Mouse (Mus musculus) CH12.LX (cell line): ENCODE results near the gene Yif1a. TPM values are rescaled to one million over a fixed set of nuclear protein-coding genes. Genes with fewer than 3 reads are reported as not detected.

Source experiments
- DNase-seq: peaks from one replicate; pipeline ENCODE4 v3.0.0-alpha.2; 2013; ENCODE audit errors: extremely low read depth
- H3K27ac ChIP-seq: 2 replicates; pipeline ENCODE4 v1.5.1; 2012; ENCODE audit warnings: low read depth, mild to moderate bottlenecking, control low read depth, moderate library complexity; ENCODE audit not compliant: insufficient read depth
- H3K27me3 ChIP-seq: replicated peaks from 2 replicates; pipeline ENCODE3; 2012; ENCODE audit warnings: inconsistent platforms
- H3K36me3 ChIP-seq, 2 experiments: replicated peaks in 1 of 2; 2 replicates each; pipeline versions ENCODE3 to v1.6.1; 2012; ENCODE audit warnings: inconsistent platforms in 1 of 2, low read length in 1 of 2, mild to moderate bottlenecking in 1 of 2, mixed read lengths in 1 of 2, moderate library complexity in 1 of 2; ENCODE audit not compliant: control insufficient read depth in 1 of 2, insufficient read depth in 1 of 2
- H3K4me1 ChIP-seq, 2 experiments: 2 replicates each; pipeline ENCODE4 v1.6.1; 2012; ENCODE audit warnings: inconsistent platforms in 1 of 2, moderate library complexity in 1 of 2; ENCODE audit not compliant: insufficient read depth in 2 of 2, control insufficient read depth in 1 of 2
- H3K4me2 ChIP-seq: 2 replicates; pipeline ENCODE4 v1.6.1; 2012; ENCODE audit warnings: low read depth, mild to moderate bottlenecking, control low read depth; ENCODE audit not compliant: poor library complexity, insufficient read depth, severe bottlenecking
- H3K4me3 ChIP-seq, 3 experiments: fragments of 150-350 bp in 1 of 3; sonication (generic) in 1 of 3; replicated peaks in 1 of 3; 2 replicates each; pipeline versions ENCODE3 to v1.5.1; 2011 to 2012; ENCODE audit warnings: low read depth in 2 of 3, low read length in 2 of 3, mild to moderate bottlenecking in 2 of 3, moderate library complexity in 2 of 3, control low read depth in 1 of 3, improper control_type of control experiment in 1 of 3, inconsistent platforms in 1 of 3, mixed read lengths in 1 of 3; ENCODE audit not compliant: poor library complexity in 1 of 3
- H3K79me2 ChIP-seq: replicated peaks from 2 replicates; pipeline ENCODE4 v1.6.1; 2012; ENCODE audit warnings: mild to moderate bottlenecking, moderate library complexity; ENCODE audit not compliant: control insufficient read depth, poor library complexity, insufficient read depth, severe bottlenecking; ENCODE audit errors: extremely low read depth
- H3K9ac ChIP-seq: 2 replicates; pipeline ENCODE4 v1.6.1; 2012; ENCODE audit warnings: low read depth, mild to moderate bottlenecking, control low read depth, moderate library complexity; ENCODE audit not compliant: insufficient read depth
- H3K9me3 ChIP-seq: replicated peaks from 2 replicates; pipeline ENCODE3; 2012; ENCODE audit warnings: low read length, inconsistent platforms, mixed read lengths
- BHLHE40 ChIP-seq: IDR thresholded peaks from 2 replicates; pipeline ENCODE4 v1.6.1; 2011; ENCODE audit warnings: mild to moderate bottlenecking, low read depth, low read length, improper control_type of control experiment
- CHD2 ChIP-seq: IDR thresholded peaks from 2 replicates; pipeline ENCODE4 v1.6.1; 2011; ENCODE audit warnings: low read length, improper control_type of control experiment
- ETS1 ChIP-seq: conservative IDR thresholded peaks from 2 replicates; pipeline ENCODE4 v1.6.1; 2012; ENCODE audit warnings: low read depth, mild to moderate bottlenecking, inconsistent platforms, low read length, improper control_type of control experiment, moderate library complexity
- JUN ChIP-seq: IDR thresholded peaks from 2 replicates; pipeline ENCODE4 v1.6.1; 2011; ENCODE audit warnings: low read depth, mild to moderate bottlenecking, low read length, improper control_type of control experiment, moderate library complexity; ENCODE audit not compliant: insufficient read depth
- JUND ChIP-seq: conservative IDR thresholded peaks from 2 replicates; pipeline ENCODE4 v1.6.1; 2011; ENCODE audit warnings: low read depth, low read length, improper control_type of control experiment
- KAT2A ChIP-seq: IDR thresholded peaks from 2 replicates; pipeline ENCODE4 v1.6.1; 2012; ENCODE audit warnings: low read length, improper control_type of control experiment, inconsistent platforms; ENCODE audit not compliant: insufficient replicate concordance
- MAFK ChIP-seq: IDR thresholded peaks from 2 replicates; pipeline ENCODE4 v1.6.1; 2011; ENCODE audit warnings: low read length, improper control_type of control experiment; ENCODE audit not compliant: insufficient replicate concordance
- MAX ChIP-seq: IDR thresholded peaks from 2 replicates; pipeline ENCODE4 v1.6.1; 2011; ENCODE audit warnings: low read length, improper control_type of control experiment
- MAZ ChIP-seq: IDR thresholded peaks from 2 replicates; pipeline ENCODE4 v1.6.1; 2012; ENCODE audit warnings: low read depth, mild to moderate bottlenecking, inconsistent platforms, low read length, improper control_type of control experiment, moderate library complexity
- MXI1 ChIP-seq: IDR thresholded peaks from 2 replicates; pipeline ENCODE4 v1.6.1; 2011; ENCODE audit warnings: mild to moderate bottlenecking, low read depth, low read length, improper control_type of control experiment
- MYC ChIP-seq: IDR thresholded peaks from 2 replicates; pipeline ENCODE4 v1.6.1; 2011; ENCODE audit warnings: low read depth, mild to moderate bottlenecking, improper control_type of control experiment, low read length
- POLR2AphosphoS2 ChIP-seq: IDR thresholded peaks from 2 replicates; pipeline ENCODE4 v1.6.1; 2011; ENCODE audit warnings: low read depth, low read length, improper control_type of control experiment
- SIN3A ChIP-seq: IDR thresholded peaks from 2 replicates; pipeline ENCODE4 v1.6.1; 2012; ENCODE audit warnings: low read length, improper control_type of control experiment, inconsistent platforms
- SMC3 ChIP-seq: IDR thresholded peaks from 2 replicates; pipeline ENCODE4 v1.6.1; 2011; ENCODE audit warnings: low read depth, low read length, improper control_type of control experiment
- TCF12 ChIP-seq: IDR thresholded peaks from 2 replicates; pipeline ENCODE4 v1.6.1; 2014; ENCODE audit warnings: low read depth, mild to moderate bottlenecking, inconsistent platforms, low read length, improper control_type of control experiment
- UBTF ChIP-seq: IDR thresholded peaks from 2 replicates; pipeline ENCODE4 v1.6.1; 2012; ENCODE audit warnings: low read depth, mild to moderate bottlenecking, inconsistent platforms, low read length, improper control_type of control experiment, moderate library complexity
- USF2 ChIP-seq: conservative IDR thresholded peaks from 2 replicates; pipeline ENCODE4 v1.6.1; 2011; ENCODE audit warnings: low read depth, low read length, improper control_type of control experiment
- ZKSCAN1 ChIP-seq: IDR thresholded peaks from 2 replicates; pipeline ENCODE4 v1.6.1; 2012; ENCODE audit warnings: low read depth, inconsistent platforms, low read length, improper control_type of control experiment, borderline replicate concordance
- ZNF384 ChIP-seq: IDR thresholded peaks from 2 replicates; pipeline ENCODE4 v1.6.1; 2012; ENCODE audit warnings: low read depth, low read length, improper control_type of control experiment, inconsistent platforms
- dilution Hi-C: fragments of 300-500 bp; cut with MboI; formaldehyde crosslinking; loops from 2 replicates; pipeline ENCODE4 v1.14.3; 2020; ENCODE audit warnings: low sequenced_read_pairs; ENCODE audit not compliant: extremely low pct_unique_long_range_greater_than_20kb, extremely low pct_ligation_motif_present
- in situ Hi-C: fragments of 300-500 bp; cut with MboI; formaldehyde crosslinking; loops from 3 replicates; pipeline ENCODE4 v1.14.3; 2019; ENCODE audit warnings: low sequenced_read_pairs, low pct_ligation_motif_present, low pct_unique_long_range_greater_than_20kb, mixed read lengths
- polyA plus RNA-seq: library from polyadenylated mRNA; unstranded; fragments of >175 nt; gene quantifications from 2 replicates; pipeline ENCODE4 v1.2.1, GENCODE M21; 2012; ENCODE audit warnings: low read depth; ENCODE audit not compliant: insufficient read length
- total RNA-seq, 2 experiments: library from RNA; depleted of rRNA; stranded (reverse); fragments of 300-350 nt in 1 of 2; fragments of >200 nt in 1 of 2; gene quantifications; 2 replicates each; pipeline ENCODE4 v1.2.3; 2012 to 2014

Gene Yif1a
- total and polyA plus RNA-seq, 3 experiments, result 33.1 to 72.4 (median 65.0) TPM

DNA sequence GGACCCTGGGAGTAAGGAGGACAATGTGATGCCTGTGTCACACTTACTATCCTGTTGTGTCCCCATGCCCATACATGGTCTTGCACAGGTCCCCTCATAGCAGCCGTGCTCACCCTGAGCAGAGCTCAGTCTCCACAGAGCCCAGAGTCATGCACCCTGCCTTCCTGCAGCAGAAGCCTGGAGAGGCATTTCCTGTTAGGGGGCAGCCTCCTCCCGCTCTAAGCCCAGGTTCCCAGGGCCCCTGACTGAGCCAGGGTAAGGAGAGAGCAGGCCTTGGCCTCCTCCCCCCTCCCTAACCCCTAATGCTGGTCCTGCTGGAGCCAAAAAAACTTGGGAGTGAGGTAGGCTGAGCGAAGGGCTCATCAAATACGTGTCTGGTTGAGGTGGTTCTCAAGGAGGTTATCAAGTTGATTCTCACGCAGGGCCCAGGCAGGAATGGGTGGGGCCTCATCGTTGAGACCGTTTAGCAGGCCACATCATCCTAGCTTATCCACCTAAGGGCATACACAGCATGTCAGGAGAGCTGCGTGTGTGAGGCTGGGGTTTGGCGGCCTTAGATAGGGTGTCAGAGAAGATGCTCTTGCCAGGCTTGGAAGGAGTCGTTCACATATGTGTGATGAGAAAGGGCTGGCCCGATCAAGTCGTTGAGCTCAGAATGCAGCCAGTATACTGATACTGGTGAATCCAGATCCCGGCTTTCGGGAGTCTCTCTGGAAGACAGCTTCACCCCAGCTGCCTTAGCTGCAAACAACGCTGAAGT, 21.1 kb upstream of the Yif1a start:
- H3K4me3 ChIP-seq, result no peak overlapping the region
- no peak for DNase-seq
- dilution Hi-C loops (no loop called here), in situ Hi-C loops (no loop called here)
- no peaks in the 10 kb centered on the region for H3K9me3 ChIP-seq
- H3K4me1 ChIP-seq, result peaks cover 0 to 7% of the 10 kb centered on the region in 2 experiments; a peak in 3 of 4 replicates
- H3K4me2 ChIP-seq, result no peak overlapping the region
- H3K9ac ChIP-seq, result no peak overlapping the region
- H3K27me3 ChIP-seq, result peaks cover 85% of the 10 kb centered on the region
- TF ChIP-seq TCF12 (no peak), UBTF (no peak), MAX (no peak), MAZ (no peak), JUND (no peak), SMC3 (no peak), POLR2AphosphoS2 (no peak), USF2 (no peak), ZKSCAN1 (no peak), BHLHE40 (no peak), MYC (no peak), ETS1 (no peak), MXI1 (no peak), KAT2A (no peak), JUN (no peak), SIN3A (no peak), MAFK (no peak)
- H3K79me2 ChIP-seq, result no peaks in the 10 kb centered on the region
- H3K36me3 ChIP-seq, result no peaks in the 10 kb centered on the region
- H3K27ac ChIP-seq, result no peak overlapping the region

DNA sequence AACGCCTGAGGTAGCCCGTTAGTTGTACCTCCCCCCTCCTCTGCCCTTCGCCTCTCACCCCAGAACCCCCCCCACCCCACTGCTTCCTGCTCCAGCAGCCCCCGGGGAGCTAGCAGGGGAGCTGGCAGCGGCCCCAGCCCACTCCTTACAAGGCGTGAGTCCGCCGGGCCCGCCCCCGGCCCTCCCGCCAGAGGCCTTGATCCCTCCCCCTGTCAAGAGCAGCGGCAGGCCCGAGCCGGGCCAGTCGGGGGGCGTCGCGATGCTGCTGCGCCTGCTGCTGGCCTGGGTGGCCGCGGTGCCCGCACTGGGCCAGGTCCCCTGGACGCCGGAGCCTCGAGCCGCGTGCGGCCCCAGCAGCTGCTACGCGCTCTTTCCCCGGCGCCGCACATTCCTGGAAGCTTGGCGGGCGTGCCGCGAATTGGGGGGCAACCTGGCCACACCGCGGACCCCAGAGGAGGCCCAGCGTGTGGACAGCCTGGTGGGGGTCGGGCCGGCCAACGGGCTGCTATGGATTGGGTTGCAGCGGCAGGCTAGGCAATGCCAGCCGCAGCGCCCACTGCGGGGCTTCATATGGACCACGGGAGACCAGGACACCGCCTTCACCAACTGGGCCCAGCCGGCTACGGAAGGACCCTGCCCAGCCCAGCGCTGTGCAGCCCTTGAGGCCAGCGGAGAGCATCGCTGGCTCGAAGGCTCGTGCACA, 20.3 kb upstream of the Yif1a start, which contains the start of gene Cd248:
Gene Cd248, plus strand, starts transcription at position 212 of the 703 bp plus-strand sequence.
- dilution Hi-C loops, result no loop called here
- no peaks in the 10 kb centered on the region for H3K79me2 ChIP-seq
- TF ChIP-seq TCF12 (no peak), SMC3 (no peak), ZNF384 (no peak), CHD2 (no peak)
- TF ChIP-seq, all 38 proteins: peak for 0
- peaks cover 3 to 15% of the 10 kb centered on the region in 2 experiments; a peak in 3 of 4 replicates for H3K4me1 ChIP-seq
- peaks cover 81% of the 10 kb centered on the region for H3K27me3 ChIP-seq
- in situ Hi-C loops, result no loop called here
- no peak within 1 kb of the TSS for H3K4me3 ChIP-seq
- no peak within 1 kb of the TSS for H3K9ac ChIP-seq
- no peaks in the 10 kb centered on the region for H3K9me3 ChIP-seq
- H3K36me3 ChIP-seq, result no peaks in the 10 kb centered on the region
- H3K4me2 ChIP-seq, result no peak within 1 kb of the TSS
- no peak for DNase-seq
- no peak within 1 kb of the TSS for H3K27ac ChIP-seq
